Mouse (Mus musculus) kidney, embryonic 16.5 days (tissue): ENCODE measurements around the gene Med29. TPM values are rescaled to one million over a fixed set of nuclear protein-coding genes. Genes with fewer than 3 reads are reported as not detected.

Source experiments
- ATAC-seq: fragments of 200-750 bp; cut with Nextera tagmentation; 2 replicates; pipeline ENCODE4 v1.8.0; 2017; ENCODE audit warnings: moderate TSS enrichment; ENCODE audit not compliant: low FRiP score, low TSS enrichment
- H3K27ac ChIP-seq: fragments of 300-500 bp; sonication (generic); 2 replicates; pipeline ENCODE4 v1.5.1; 2014; ENCODE audit warnings: low read length
- H3K27me3 ChIP-seq: fragments of 300-500 bp; sonication (generic); 2 replicates; pipeline ENCODE4 v1.6.1; 2014; ENCODE audit warnings: low read length, control low read depth, mixed read lengths; ENCODE audit not compliant: insufficient read depth
- H3K36me3 ChIP-seq: fragments of 300-500 bp; sonication (generic); 2 replicates; pipeline ENCODE4 v1.6.1; 2014; ENCODE audit warnings: low read length, control low read depth, mixed read lengths; ENCODE audit not compliant: insufficient read depth
- H3K4me1 ChIP-seq: fragments of 300-500 bp; sonication (generic); 2 replicates; pipeline ENCODE4 v1.6.1; 2014; ENCODE audit warnings: low read length, control low read depth, mixed read lengths; ENCODE audit not compliant: insufficient read depth
- H3K4me2 ChIP-seq: fragments of 300-500 bp; sonication (generic); replicated peaks from 2 replicates; pipeline ENCODE4 v1.6.1; 2014; ENCODE audit warnings: low read depth, low read length
- H3K4me3 ChIP-seq: fragments of 300-500 bp; sonication (generic); 2 replicates; pipeline ENCODE4 v1.5.1; 2014; ENCODE audit warnings: mild to moderate bottlenecking, low read length
- H3K9ac ChIP-seq: fragments of 300-500 bp; sonication (generic); replicated peaks from 2 replicates; pipeline ENCODE4 v1.6.1; 2014; ENCODE audit warnings: low read length
- H3K9me3 ChIP-seq: fragments of 300-500 bp; sonication (generic); 2 replicates; pipeline ENCODE4 v1.6.1; 2016; ENCODE audit warnings: low read length, control low read depth
- WGBS: fragments of 180-500 bp; shearing (Covaris S2); extraction: QIAGEN DNeasy Blood & Tissue Kit; methylation state at CpG from one replicate; pipeline ENCODE4 v1.1.7; 2014; 5-methylcytosine and 5-hydroxymethylcytosine counted together
- polyA plus RNA-seq: library from polyadenylated mRNA; unstranded; fragments of >200 nt; fragmentation: Nextera tagmentation; extraction: Ambion mirVana; gene quantifications from 2 replicates; pipeline ENCODE4 v1.2.1, GENCODE M21; 2015

The Med29 gene
- polyA plus RNA-seq, 1 experiment from 2014 or later = 52.9 TPM

- peaks cover 52% of the 10 kb centered on the region for H3K36me3 ChIP-seq
- no peak for ATAC-seq
- no peaks in the 10 kb centered on the region for H3K27me3 ChIP-seq
- H3K4me2 ChIP-seq = no peak overlapping the region
- peak overlapping the region; percentile 27; the same call in 1 of the 2 replicates for H3K27ac ChIP-seq
- no peak overlapping the region for H3K9ac ChIP-seq
- H3K9me3 ChIP-seq = no peaks in the 10 kb centered on the region
- no peak overlapping the region for H3K4me3 ChIP-seq
- 66% methylated on average over 7 of the region's 7 CpGs for WGBS
- peaks cover 19% of the 10 kb centered on the region for H3K4me1 ChIP-seq
These were observed 34.1 kb downstream of the Med29 start for GRCm38 (mm10) chr7:28358431-28358830.

DNA sequence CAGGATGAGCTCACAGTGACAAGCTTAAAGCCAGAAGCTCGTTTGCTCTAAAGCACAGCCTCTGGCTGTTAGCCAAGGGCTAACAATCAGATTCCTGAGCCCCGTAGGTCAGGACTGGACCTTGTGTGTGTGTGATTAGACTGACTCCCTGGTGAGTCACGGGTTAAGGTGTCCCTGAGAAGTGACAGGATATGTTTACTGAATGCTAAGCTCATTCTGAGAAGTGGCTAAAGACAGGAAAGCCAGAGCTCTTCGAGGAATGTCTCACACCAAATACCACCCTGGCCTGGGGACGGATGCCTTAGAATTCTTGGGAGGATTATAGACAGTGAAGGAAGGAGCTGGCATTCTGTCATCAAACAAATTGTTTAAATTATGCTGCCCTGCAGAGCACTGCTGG, 34.5 kb downstream of the Med29 start:
- Histone ChIP-seq H3K36me3 (peaks cover 56% of the 10 kb centered on the region), H3K4me3 (no peak overlapping the region), H3K27me3 (no peaks in the 10 kb centered on the region), H3K9ac (0 out of 2 replicates have a peak overlapping the region, but pooled peaks have one; percentile 15), H3K27ac (peak overlapping the region; percentile 80), H3K9me3 (no peaks in the 10 kb centered on the region), H3K4me2 (no peak overlapping the region; the same call in 1 of the 2 replicates), H3K4me1 (peaks cover 19% of the 10 kb centered on the region)
- no peak for ATAC-seq
- 14% methylated on average over 5 of the region's 5 CpGs for WGBS

GRCm38 (mm10) chr7:28356981-28357380, 35.5 kb downstream of the Med29 start:
- H3K4me2 ChIP-seq = no peak overlapping the region
- H3K9ac ChIP-seq = 0 out of 2 replicates have a peak overlapping the region, but pooled peaks have one; percentile 18
- ATAC-seq = peak; percentile 68
- H3K36me3 ChIP-seq = peaks cover 58% of the 10 kb centered on the region
- H3K27me3 ChIP-seq = no peaks in the 10 kb centered on the region
- H3K9me3 ChIP-seq = no peaks in the 10 kb centered on the region
- no peak overlapping the region for H3K4me3 ChIP-seq
- H3K27ac ChIP-seq = peak overlapping the region; percentile 80
- H3K4me1 ChIP-seq = peaks cover 20% of the 10 kb centered on the region
- WGBS = 5% methylated on average over 5 of the region's 5 CpGs

- WGBS = 81% methylated on average over 3 of the region's 3 CpGs
- no peak overlapping the region for H3K4me2 ChIP-seq
- H3K9ac ChIP-seq = no peak overlapping the region
- no peaks in the 10 kb centered on the region for H3K9me3 ChIP-seq
- no peak overlapping the region for H3K27ac ChIP-seq
- H3K4me3 ChIP-seq = no peak overlapping the region
- H3K27me3 ChIP-seq = no peaks in the 10 kb centered on the region
- H3K4me1 ChIP-seq = peaks cover 29% of the 10 kb centered on the region
- H3K36me3 ChIP-seq = peaks cover 44% of the 10 kb centered on the region
- ATAC-seq = no peak
These were observed 37.3 kb downstream of the Med29 start for GRCm38 (mm10) chr7:28355221-28355620.

DNA sequence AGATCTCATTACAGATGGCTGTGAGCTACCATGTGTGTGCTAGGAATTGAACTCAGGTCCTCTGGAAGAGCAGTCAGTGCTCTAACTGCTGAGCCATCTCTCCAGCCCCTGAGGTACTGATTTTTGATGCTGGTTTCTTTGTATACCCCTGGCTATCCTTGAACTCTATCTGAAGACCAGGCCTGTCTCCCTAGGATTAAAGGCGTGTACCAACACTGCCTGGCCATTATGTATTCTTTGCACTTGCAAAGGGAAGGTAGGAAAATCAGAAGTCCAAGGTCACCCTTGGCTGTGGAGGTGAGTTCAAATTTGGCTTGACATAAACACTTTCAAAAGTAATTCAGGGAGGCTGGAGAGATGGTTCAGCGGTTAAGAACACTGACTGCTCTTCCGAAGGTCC, 37.9 kb downstream of the Med29 start:
- Histone ChIP-seq H3K4me2 (no peak overlapping the region), H3K27ac (no peak overlapping the region), H3K9ac (no peak overlapping the region), H3K36me3 (peaks cover 37% of the 10 kb centered on the region), H3K27me3 (no peaks in the 10 kb centered on the region), H3K9me3 (no peaks in the 10 kb centered on the region), H3K4me1 (peaks cover 33% of the 10 kb centered on the region), H3K4me3 (no peak overlapping the region)
- 77% methylated on average over 3 of the region's 3 CpGs for WGBS
- no peak for ATAC-seq

- no peaks in the 10 kb centered on the region for H3K9me3 ChIP-seq
- H3K36me3 ChIP-seq = peaks cover 35% of the 10 kb centered on the region
- no peak overlapping the region for H3K9ac ChIP-seq
- H3K27ac ChIP-seq = no peak overlapping the region
- no peak for ATAC-seq
- H3K27me3 ChIP-seq = no peaks in the 10 kb centered on the region
- H3K4me3 ChIP-seq = no peak overlapping the region
- H3K4me1 ChIP-seq = peaks cover 34% of the 10 kb centered on the region
- WGBS = 71% methylated on average over 3 of the region's 3 CpGs
- H3K4me2 ChIP-seq = no peak overlapping the region
These were observed 38.4 kb downstream of the Med29 start for GRCm38 (mm10) chr7:28354113-28354581.

- Histone ChIP-seq H3K27me3 (no peaks in the 10 kb centered on the region), H3K4me1 (peaks cover 26% of the 10 kb centered on the region), H3K4me2 (no peak overlapping the region), H3K27ac (no peak overlapping the region), H3K9ac (no peak overlapping the region), H3K9me3 (no peaks in the 10 kb centered on the region), H3K4me3 (no peak overlapping the region), H3K36me3 (peaks cover 30% of the 10 kb centered on the region)
- no peak for ATAC-seq
- WGBS = 81% methylated on average over 2 of the region's 2 CpGs
These were observed 39.2 kb downstream of the Med29 start for GRCm38 (mm10) chr7:28353267-28353666.

DNA sequence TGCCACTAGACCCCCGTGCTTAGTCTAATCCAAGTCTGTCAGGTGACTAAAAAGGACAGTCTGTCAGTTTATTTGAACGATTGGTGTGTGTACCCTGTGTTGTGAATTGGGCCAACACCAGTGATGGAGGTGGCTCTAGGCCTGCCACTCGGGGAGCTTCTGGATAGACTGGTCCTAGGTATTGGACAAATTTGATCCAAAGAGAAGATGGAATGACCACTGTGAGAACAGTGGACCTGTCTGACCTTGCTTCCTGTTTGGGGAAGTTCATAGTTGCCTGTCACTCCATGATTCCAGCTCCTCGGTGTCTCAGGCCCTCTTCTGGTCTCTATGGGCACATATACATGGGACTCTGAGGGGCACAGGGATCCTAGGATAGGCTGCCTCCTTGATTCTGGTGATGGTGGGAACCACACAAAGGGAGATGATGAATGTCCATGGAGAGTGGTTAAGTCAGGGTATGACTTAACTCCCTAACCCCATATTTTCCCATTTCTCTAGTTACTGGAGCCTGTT, 40.8 kb downstream of the Med29 start:
- no peak for ATAC-seq
- H3K27ac ChIP-seq = no peak overlapping the region
- WGBS = 36% methylated on average over 4 of the region's 4 CpGs
- peak overlapping the region; percentile 99 for H3K9ac ChIP-seq
- H3K4me1 ChIP-seq = peaks cover 15% of the 10 kb centered on the region
- peak overlapping the region; percentile 90 for H3K4me2 ChIP-seq
- peak overlapping the region; percentile 98 for H3K4me3 ChIP-seq
- H3K27me3 ChIP-seq = no peaks in the 10 kb centered on the region
- peaks cover 30% of the 10 kb centered on the region for H3K36me3 ChIP-seq
- H3K9me3 ChIP-seq = no peaks in the 10 kb centered on the region

DNA sequence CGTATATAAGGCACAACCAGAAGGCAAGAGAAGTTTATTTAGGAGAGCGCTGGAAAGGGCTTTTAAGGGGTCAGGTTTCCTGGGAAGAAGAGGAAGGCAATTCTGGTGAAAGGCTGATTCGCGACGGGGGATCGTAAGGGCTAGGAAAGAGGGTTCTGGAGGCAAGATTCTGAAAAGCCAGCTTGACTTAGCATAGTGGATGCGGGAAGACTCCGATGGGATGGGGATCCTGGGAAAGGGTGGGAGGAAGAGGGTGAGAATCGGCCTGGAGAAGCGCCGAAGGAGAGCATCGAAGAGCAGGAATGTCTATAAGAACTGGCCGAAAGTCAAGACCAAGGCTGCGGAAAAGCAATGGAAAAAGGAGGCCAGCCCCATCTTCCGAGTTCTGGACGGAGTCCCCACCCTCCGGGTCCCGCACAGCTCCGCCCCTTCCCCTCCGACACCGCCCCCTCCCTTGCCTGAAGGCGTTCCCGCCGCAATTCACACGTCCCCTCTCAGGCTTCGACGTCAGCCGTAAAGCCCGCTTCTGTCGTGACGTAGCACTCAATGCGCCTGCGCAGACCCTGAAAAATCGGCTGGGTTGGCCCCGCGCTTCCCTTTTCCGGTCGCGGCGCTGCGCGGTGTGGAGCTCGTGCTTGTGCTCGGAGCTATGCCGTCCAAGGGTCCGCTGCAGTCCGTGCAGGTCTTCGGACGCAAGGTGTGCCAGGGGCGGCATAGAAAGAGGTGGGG, 42.2 kb downstream of the Med29 start, which contains the start of gene Rps16:
Gene Rps16, plus strand, starts transcription at position 498 of the 729 bp plus-strand sequence.
- H3K9ac ChIP-seq = peak within 1 kb of the TSS; percentile 99
- peaks cover 30% of the 10 kb centered on the region for H3K36me3 ChIP-seq
- no peaks in the 10 kb centered on the region for H3K9me3 ChIP-seq
- peak within 1 kb of the TSS; percentile 90 for H3K4me2 ChIP-seq
- H3K4me3 ChIP-seq = peak within 1 kb of the TSS; percentile 98
- H3K4me1 ChIP-seq = peaks cover 15% of the 10 kb centered on the region
- WGBS = under 1% methylated on average over 50 of the region's 50 CpGs
- H3K27ac ChIP-seq = peak within 1 kb of the TSS; percentile 96
- no peaks in the 10 kb centered on the region for H3K27me3 ChIP-seq
- ATAC-seq = peak; percentile 93

- peaks cover 15% of the 10 kb centered on the region for H3K4me1 ChIP-seq
- H3K4me3 ChIP-seq = no peak overlapping the region
- H3K36me3 ChIP-seq = peaks cover 18% of the 10 kb centered on the region
- no peak overlapping the region for H3K4me2 ChIP-seq
- H3K9me3 ChIP-seq = no peaks in the 10 kb centered on the region
- H3K9ac ChIP-seq = 0 out of 2 replicates have a peak overlapping the region, but pooled peaks have one; percentile 9
- no peaks in the 10 kb centered on the region for H3K27me3 ChIP-seq
- H3K27ac ChIP-seq = no peak overlapping the region
- 83% methylated on average over 7 of the region's 7 CpGs for WGBS
- no peak for ATAC-seq
These were observed 43.9 kb downstream of the Med29 start for GRCm38 (mm10) chr7:28348601-28349000.
